Mouse (Mus musculus): ENCODE measurements around the gene Insig1. TPM values are rescaled to one million over a fixed set of nuclear protein-coding genes. Genes with fewer than 3 reads are reported as not detected.
A peak's percentile ranks its signal among the peaks of the same experiment; 100 is the strongest.

Insig1 gene
- 164 and 170 TPM in 2 replicates for total RNA-seq (2021)
- long read RNA-seq, transcript Insig1-201 (5 exons, 2,697 nt) = major isoform, 607 of 646 reads
- long read RNA-seq, partial matches to known transcripts = 4 of 646 reads
- long read RNA-seq, other reads (novel, unspliced or antisense) = 32 of 646 reads

- DNase-seq = peak; percentile 99
These were observed at the start of gene Insig1 for GRCm38 (mm10) chr5:28070828-28071455. Gene Insig1 (plus strand): TSS chr5:28071363.

DNA sequence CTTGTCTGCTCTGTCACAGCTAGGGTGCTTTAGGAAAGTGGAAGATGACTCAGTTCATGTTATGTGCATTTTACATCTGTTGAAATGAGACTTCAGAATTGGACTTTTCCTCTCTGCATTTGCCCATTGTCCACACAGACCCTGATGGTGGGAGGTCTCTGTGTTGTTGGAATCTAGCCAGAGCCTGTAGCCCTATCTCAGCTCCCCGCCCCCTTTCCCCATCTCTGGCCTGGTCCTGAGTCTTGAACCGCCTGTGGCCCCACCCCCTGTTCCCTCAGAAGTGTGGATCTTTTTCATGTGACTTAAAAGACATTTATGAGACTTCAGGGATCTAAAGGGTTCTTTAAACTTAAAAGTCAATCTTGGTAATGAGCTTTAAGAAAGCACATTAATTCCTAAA, 47.7 kb upstream of the Insig1 start:
- DNase-seq = no peak

DNA sequence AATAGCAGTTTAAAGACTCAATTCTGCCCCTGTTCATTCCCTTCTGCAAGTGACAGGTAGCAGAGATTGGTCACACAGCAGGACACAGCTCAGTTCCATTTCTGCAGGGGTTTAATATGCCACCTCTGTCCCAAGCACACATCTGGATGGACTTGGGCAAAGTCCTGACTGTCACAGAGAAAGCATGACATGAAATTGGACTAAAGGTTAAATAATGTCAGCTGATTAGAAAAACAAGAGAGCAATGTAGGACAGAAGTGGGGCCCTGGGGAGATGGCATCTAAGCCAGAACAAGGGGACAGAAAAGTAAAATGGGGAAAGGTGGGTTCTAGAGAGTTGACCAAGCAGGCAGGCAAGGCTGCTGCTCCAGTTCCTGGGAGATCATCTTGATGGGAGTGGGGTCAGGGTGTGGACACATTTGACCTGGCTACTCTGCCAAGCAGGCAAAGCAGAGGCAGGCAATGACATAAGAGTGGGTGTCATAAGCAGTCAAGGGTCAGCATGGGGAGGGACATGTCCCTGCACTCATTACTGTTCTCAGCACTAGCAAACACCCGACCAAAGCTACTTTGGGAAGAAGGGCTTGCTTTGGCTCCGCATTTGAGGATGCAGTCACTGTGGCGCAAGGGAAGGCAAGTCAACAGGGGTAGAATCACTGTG, 39.5 kb upstream of the Insig1 start:
- DNase-seq = no peak

- no peak for DNase-seq
These were observed 38.3 kb upstream of the Insig1 start for GRCm38 (mm10) chr5:28032866-28033265.

GRCm38 (mm10) chr5:28033281-28033680, 37.9 kb upstream of the Insig1 start:
- DNase-seq = no peak

- no peak for DNase-seq
These were observed 37.3 kb upstream of the Insig1 start for GRCm38 (mm10) chr5:28033826-28034225.

- no peak for DNase-seq
These were observed 35.2 kb upstream of the Insig1 start for GRCm38 (mm10) chr5:28036011-28036410.

GRCm38 (mm10) chr5:28036518-28036917, 34.6 kb upstream of the Insig1 start:
- no peak for DNase-seq

DNA sequence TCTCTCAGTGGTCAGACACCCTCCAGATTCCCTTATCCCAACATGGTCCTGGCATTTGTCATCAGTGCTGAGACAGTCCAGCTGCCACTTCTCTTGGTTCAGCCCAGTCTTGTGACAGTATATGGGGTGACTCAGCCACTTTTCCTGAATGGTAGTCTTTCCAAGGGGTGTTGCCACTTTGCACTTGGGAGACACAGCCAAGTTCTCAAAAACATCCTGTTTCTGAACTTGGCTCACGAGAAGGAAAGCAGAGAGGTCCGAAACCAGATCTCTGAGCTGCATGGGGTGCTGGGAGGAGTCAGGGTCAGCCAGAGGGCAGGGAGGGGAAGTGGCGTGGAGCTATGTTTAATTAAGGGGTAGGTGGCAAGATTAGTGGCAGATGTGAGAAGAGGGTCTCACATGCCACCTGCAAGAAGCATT, 34.0 kb upstream of the Insig1 start:
- DNase-seq = peak; percentile 25

GRCm38 (mm10) chr5:28037639-28038038, 33.5 kb upstream of the Insig1 start:
- DNase-seq = no peak

- peak; percentile 78 for DNase-seq
These were observed 33.0 kb upstream of the Insig1 start for GRCm38 (mm10) chr5:28038115-28038514.

GRCm38 (mm10) chr5:28039746-28040655, 31.2 kb upstream of the Insig1 start:
- DNase-seq = no peak

GRCm38 (mm10) chr5:28040726-28041125, 30.4 kb upstream of the Insig1 start:
- no peak for DNase-seq

DNA sequence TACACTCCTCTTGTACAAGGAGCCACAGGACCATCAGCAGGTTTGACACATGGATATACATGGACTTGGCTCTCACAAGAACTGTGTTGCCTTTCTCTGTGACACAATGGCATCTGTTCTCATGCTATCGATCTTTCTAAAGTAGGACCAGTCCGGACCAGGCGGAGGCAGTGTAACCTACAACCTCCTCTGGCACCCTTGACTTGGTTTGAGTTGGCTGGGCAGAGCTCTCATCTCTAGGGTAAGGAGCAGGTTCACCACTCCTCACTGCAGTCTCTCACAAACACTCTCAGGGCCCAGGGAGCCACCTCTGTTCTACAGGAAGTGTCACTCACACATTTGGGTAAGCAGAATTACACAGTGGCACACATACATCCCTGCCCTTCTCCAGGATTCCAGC, 29.1 kb upstream of the Insig1 start:
- DNase-seq = no peak

DNA sequence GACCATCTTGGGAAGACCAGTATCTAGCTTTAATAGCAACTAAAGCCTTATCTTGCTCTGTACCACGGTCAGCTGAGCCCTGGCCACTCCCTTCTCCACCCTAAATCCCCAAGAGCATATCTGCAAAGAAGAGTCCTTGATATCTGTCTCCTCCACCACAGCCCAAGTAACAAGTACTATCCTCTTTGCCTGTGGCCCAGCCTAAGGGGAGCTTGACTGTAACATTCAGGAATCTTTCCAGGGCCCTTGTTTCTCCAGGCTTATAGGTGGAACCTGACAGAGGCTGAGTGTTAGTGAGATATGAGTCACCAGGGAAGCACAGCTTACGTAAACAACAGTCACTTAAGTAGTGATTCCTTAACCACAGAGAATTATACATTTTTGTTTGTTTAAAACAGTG, 28.4 kb upstream of the Insig1 start:
- no peak for DNase-seq

GRCm38 (mm10) chr5:28043386-28043785, 27.8 kb upstream of the Insig1 start:
- DNase-seq = no peak

DNA sequence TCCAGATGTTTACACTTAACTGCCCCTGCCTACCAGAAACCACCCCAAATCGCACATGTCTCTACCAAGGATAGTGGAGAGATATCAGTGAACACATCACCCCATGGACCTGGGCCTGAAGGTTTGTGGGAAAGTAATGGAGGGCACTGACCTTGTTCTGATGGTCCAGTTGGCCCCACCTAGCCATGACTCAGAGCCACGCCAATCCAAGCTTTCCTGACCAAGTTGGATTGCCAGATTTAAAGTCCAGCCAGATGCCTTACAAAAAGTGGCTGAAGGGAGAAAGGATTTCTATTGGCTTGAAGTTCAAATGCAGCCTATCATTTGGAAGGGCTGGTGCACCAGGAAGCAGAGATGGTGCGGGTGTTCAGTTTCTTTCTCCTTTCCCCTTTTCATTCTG, 24.2 kb upstream of the Insig1 start:
- no peak for DNase-seq

- no peak for DNase-seq
These were observed 23.2 kb upstream of the Insig1 start for GRCm38 (mm10) chr5:28047961-28048360.

DNA sequence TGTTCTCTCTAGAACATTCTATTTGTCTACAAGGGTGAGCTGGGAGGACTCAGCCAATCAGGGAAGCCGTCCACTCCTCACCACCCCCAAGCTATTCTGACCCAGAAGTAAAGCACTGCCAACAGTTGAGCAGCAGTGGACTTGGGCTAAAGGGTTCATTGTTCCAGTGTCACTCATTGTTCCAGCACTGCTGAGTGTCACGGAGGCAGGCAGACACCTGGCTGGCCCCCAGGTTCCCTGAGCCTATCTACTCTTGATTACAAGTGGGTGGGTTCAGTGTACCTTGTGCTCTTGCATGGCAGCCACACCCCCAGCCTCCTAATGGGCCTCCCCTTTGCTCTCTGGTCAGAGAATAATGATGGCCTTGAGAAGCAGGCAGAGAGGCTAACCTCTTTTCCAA, 15.7 kb upstream of the Insig1 start:
- DNase-seq = no peak

- no peak for DNase-seq
These were observed 14.3 kb upstream of the Insig1 start for GRCm38 (mm10) chr5:28056877-28057276.

GRCm38 (mm10) chr5:28060506-28060905, 10.7 kb upstream of the Insig1 start:
- no peak for DNase-seq

GRCm38 (mm10) chr5:28061011-28061410, 10.2 kb upstream of the Insig1 start:
- DNase-seq = no peak
